Mouse (Mus musculus) lung, embryonic 15.5 days (tissue): ENCODE data around the gene Moxd1. TPM values are rescaled to one million over a fixed set of nuclear protein-coding genes. Genes with fewer than 3 reads are reported as not detected.

Experiments used
- ATAC-seq: fragments of 200-750 bp; cut with Nextera tagmentation; 2 replicates; pipeline ENCODE4 v1.8.0; 2017; ENCODE audit warnings: moderate number of reproducible peaks, borderline replicate concordance; ENCODE audit not compliant: low FRiP score, low TSS enrichment; ENCODE audit errors: extremely low read depth
- H3K27ac ChIP-seq: fragments of 300-500 bp; sonication (generic); 2 replicates; pipeline ENCODE4 v1.5.1; 2015; ENCODE audit warnings: moderate library complexity, mild to moderate bottlenecking, inconsistent platforms
- H3K27me3 ChIP-seq: fragments of 300-500 bp; sonication (generic); 2 replicates; pipeline ENCODE4 v1.6.1; 2015; ENCODE audit warnings: inconsistent platforms
- H3K36me3 ChIP-seq: fragments of 300-500 bp; sonication (generic); 2 replicates; pipeline ENCODE4 v1.6.1; 2015; ENCODE audit warnings: inconsistent platforms
- H3K4me1 ChIP-seq: fragments of 300-500 bp; sonication (generic); 2 replicates; pipeline ENCODE4 v1.6.1; 2015; ENCODE audit warnings: inconsistent platforms
- H3K4me2 ChIP-seq: fragments of 300-500 bp; sonication (generic); 2 replicates; pipeline ENCODE4 v1.6.1; 2015; ENCODE audit warnings: inconsistent platforms, mild to moderate bottlenecking, moderate library complexity
- H3K4me3 ChIP-seq: fragments of 300-500 bp; sonication (generic); 2 replicates; pipeline ENCODE4 v1.5.1; 2015; ENCODE audit warnings: mild to moderate bottlenecking, inconsistent platforms
- H3K9ac ChIP-seq: fragments of 300-500 bp; sonication (generic); 2 replicates; pipeline ENCODE4 v1.6.1; 2015; ENCODE audit warnings: inconsistent platforms
- H3K9me3 ChIP-seq: fragments of 300-500 bp; sonication (generic); 2 replicates; pipeline ENCODE4 v1.6.1; 2016; ENCODE audit warnings: inconsistent platforms
- WGBS: fragments of 180-500 bp; shearing (Covaris S2); methylation state at CpG from one replicate; pipeline ENCODE4 v1.1.7; 2015; 5-methylcytosine and 5-hydroxymethylcytosine counted together
- polyA plus RNA-seq: library from polyadenylated mRNA; unstranded; fragments of >200 nt; fragmentation: Nextera tagmentation; extraction: Ambion mirVana; gene quantifications from 2 replicates; pipeline ENCODE4 v1.2.1, GENCODE M21; 2015

The Moxd1 gene
- polyA plus RNA-seq, 1 experiment from 2014 or later, result 6.7 TPM

DNA sequence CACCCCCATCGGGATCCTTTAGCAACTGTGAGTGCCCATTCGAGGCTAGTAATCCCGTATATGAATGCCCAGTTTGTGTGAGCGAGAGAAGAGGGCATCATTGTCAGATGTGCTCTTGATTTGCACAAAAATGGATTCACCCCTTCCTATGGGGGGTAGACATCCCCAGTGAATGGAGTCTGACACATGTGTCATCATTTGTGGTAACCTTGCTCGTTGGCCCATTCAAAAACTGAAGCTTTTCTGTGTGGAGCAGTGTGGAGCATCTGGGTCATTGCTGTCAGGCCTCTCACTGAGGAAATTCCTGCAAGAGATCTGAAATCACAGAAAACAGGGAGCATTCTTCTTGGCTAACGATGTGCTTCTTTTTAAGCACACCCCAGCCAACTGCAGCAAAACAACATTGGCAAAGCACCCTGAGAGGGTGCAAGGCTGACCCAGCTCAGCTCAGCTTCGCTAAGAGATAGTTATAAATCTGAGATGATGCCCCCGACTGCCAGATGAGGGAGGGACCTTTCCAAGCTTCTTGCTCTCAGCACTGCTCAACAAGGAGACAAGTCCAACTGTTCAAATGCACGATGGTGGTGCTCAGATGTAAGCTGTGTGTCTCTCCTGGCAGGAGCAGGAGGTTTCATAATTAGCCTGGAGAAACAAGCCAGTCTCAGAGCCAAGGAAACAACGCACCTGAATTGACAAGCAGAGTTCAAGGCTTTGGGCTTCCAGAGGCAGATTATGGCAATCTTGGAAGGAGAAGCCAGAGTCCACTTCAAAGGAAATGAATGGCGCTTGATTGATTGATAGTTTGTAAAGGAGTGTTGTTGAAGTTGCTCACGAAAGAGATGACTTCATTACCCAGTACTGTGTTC, 5.2 kb downstream of the Moxd1 start:
- 60% methylated on average over 12 of the region's 12 CpGs for WGBS
- Histone ChIP-seq H3K36me3 (no peaks in the 10 kb centered on the region), H3K4me2 (no peak overlapping the region), H3K9ac (no peak overlapping the region), H3K4me3 (no peak overlapping the region), H3K27me3 (peaks cover 19% of the 10 kb centered on the region), H3K9me3 (no peaks in the 10 kb centered on the region), H3K4me1 (peaks cover 3% of the 10 kb centered on the region; the same call in 1 of the 2 replicates), H3K27ac (no peak overlapping the region)
- ATAC-seq, result no peak

DNA sequence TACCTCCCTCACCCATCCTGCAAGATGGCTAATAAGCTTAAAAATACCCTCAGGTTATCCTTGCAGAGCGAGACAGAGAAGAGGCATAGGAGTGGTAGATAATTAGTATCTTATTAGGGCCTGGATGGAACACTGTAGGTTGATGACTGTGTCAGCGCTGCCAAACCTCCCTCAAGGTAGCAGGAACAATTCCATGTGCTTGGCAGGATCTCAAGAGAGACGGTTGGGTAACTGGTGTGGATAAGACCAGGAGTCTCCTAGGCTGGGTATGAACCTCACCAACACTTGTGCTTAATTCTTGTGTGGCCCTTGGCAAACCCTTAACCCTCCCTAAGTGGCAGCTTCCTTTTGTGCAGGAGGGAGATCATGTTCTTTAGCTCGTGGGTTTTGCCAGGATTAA, 9.0 kb downstream of the Moxd1 start:
- no peak overlapping the region for H3K4me2 ChIP-seq
- no peaks in the 10 kb centered on the region for H3K27me3 ChIP-seq
- no peaks in the 10 kb centered on the region for H3K9me3 ChIP-seq
- H3K4me3 ChIP-seq, result no peak overlapping the region
- no peak overlapping the region for H3K9ac ChIP-seq
- no peak for ATAC-seq
- WGBS, result 72% methylated on average over 4 of the region's 4 CpGs
- no peaks in the 10 kb centered on the region for H3K36me3 ChIP-seq
- no peaks in the 10 kb centered on the region for H3K4me1 ChIP-seq
- H3K27ac ChIP-seq, result no peak overlapping the region

DNA sequence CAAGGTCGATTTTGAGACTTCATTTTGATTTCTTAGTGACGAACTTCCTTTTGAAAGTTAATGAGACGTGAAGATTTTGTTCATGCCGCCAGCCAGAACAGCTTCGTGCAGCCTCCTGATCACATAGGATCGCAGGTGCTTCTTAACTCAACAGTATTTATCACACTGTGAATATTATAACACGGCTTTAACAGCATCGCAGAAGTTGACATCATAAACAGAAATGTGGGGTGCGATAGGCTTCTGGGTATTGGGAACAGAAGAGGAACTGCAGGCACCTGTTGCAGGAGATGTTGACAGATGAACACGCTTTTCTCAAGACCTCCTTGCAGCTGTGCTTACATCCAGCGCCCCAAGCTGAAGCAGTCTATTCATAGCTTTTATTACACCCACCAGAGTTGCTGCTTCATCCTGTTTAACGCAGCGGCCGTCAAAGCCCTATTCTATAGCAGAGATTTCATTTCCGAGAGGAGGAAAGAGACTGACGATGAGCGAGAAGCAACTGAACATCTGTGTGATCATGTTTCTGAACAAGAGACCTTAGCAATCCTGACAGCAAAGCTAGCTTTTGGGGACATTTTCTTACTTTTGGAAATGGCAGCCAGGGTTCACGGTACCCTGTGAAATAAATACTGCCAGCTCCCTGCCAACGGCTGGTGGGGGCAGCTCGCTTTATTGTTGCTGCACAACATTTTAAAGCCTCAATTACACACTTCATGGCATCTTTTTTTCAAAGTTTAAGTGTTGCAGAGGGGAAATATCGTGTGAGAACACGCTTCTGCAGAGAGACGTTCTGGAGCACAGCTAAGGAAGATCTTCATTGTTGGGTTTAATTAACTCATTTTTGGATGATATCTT, 12.3 kb downstream of the Moxd1 start:
- H3K36me3 ChIP-seq, result no peaks in the 10 kb centered on the region
- no peak overlapping the region for H3K4me3 ChIP-seq
- no peak for ATAC-seq
- H3K9me3 ChIP-seq, result no peaks in the 10 kb centered on the region; the same call in 1 of the 2 replicates
- no peak overlapping the region for H3K27ac ChIP-seq
- H3K4me2 ChIP-seq, result no peak overlapping the region
- no peak overlapping the region for H3K9ac ChIP-seq
- H3K27me3 ChIP-seq, result no peaks in the 10 kb centered on the region
- WGBS, result 65% methylated on average over 23 of the region's 23 CpGs
- no peaks in the 10 kb centered on the region for H3K4me1 ChIP-seq

DNA sequence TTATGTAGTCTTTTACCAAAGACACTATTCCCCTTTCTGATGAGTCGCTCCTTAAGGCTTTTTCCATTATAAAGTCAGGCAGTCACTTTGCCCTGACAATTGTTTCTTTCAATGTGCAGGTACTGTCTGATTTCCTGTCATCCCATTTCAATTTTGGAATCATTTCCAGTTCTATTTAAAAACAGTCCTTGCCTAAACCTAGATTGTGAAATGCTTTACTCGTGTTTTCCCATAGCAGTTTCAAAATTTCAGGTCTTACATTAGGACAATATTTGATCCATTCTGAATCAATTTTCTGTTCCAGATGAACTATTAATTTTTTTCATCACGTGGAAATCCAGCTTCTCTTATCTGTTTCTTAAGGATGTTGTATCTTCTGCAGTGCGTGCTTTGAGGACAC, 23.5 kb downstream of the Moxd1 start:
- Histone ChIP-seq H3K9ac (no peak overlapping the region), H3K36me3 (no peaks in the 10 kb centered on the region), H3K4me3 (no peak overlapping the region), H3K4me1 (no peaks in the 10 kb centered on the region), H3K27me3 (no peaks in the 10 kb centered on the region), H3K4me2 (no peak overlapping the region), H3K9me3 (no peaks in the 10 kb centered on the region), H3K27ac (no peak overlapping the region)
- ATAC-seq, result no peak
- WGBS, result 76% methylated on average over 4 of the region's 4 CpGs

DNA sequence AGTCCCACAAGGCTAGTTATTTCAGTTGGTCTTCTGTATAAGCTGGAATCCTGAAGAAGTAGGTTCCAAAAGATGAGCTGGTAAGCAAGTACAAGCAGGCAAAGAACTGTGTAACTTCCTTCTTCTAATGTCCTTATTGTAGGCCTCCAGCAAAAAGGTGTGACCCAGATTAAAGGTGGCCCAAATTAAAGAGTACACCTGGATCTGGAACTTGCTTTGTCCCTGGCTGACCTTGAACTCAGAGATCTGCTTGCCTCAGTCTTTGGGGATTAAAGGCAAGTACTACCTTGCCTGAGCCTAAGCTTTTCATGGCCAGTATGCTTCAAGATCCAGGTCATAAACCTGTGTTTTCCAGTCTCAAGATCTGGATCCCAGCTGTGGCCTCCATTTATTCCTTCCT, 24.8 kb downstream of the Moxd1 start:
- no peaks in the 10 kb centered on the region for H3K9me3 ChIP-seq
- no peak overlapping the region for H3K9ac ChIP-seq
- H3K4me1 ChIP-seq, result no peaks in the 10 kb centered on the region
- H3K27ac ChIP-seq, result no peak overlapping the region
- no peak overlapping the region for H3K4me2 ChIP-seq
- no peaks in the 10 kb centered on the region for H3K27me3 ChIP-seq
- ATAC-seq, result no peak
- no peaks in the 10 kb centered on the region for H3K36me3 ChIP-seq
- H3K4me3 ChIP-seq, result no peak overlapping the region

DNA sequence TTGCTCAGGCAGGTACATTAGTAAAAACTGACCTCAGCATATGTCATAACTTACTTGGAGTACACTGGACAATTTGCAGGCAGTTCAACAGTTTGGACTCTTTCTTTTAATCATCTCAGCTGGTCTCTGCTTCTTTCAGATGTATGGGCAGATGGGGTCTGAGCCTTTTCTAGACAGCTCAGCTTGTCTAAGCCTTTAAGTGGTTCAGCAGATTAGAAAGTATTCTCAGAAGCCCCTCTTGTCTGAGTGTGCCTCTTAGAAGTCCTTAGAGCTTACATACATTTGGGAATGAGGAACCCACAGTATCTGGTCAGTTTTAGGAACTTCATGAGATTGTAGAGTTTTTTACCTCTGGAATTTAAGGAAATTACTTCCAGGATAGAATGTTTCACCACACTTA, 28.3 kb downstream of the Moxd1 start:
- Histone ChIP-seq H3K9ac (no peak overlapping the region), H3K36me3 (no peaks in the 10 kb centered on the region), H3K27me3 (no peaks in the 10 kb centered on the region), H3K4me1 (no peaks in the 10 kb centered on the region), H3K4me3 (no peak overlapping the region), H3K9me3 (no peaks in the 10 kb centered on the region), H3K27ac (no peak overlapping the region), H3K4me2 (no peak overlapping the region)
- no peak for ATAC-seq

DNA sequence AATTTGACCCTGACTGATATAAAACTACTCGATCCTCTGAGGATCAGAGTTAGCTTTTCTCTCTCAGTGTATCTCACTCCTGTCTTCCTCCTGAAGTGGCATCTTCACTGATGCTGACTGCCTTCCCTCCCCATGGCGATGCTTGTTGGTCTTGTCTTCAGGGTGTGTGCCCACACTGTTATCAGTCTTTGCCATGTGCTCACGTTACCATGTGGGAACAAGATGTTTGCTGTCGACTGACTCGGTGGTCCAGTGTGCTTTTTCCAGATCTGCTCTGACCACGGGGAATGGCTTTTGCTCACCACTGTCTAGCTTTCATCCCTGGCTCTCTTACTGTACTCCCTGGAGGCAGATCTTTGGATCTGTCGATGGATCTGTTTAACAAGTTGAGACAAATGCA, 34.8 kb downstream of the Moxd1 start:
- no peak overlapping the region for H3K4me2 ChIP-seq
- ATAC-seq, result no peak
- no peak overlapping the region for H3K4me3 ChIP-seq
- no peaks in the 10 kb centered on the region for H3K36me3 ChIP-seq
- WGBS, result 46% methylated on average over 7 of the region's 7 CpGs
- H3K27ac ChIP-seq, result no peak overlapping the region
- no peaks in the 10 kb centered on the region for H3K9me3 ChIP-seq
- no peaks in the 10 kb centered on the region for H3K4me1 ChIP-seq
- no peak overlapping the region for H3K9ac ChIP-seq
- H3K27me3 ChIP-seq, result no peaks in the 10 kb centered on the region

DNA sequence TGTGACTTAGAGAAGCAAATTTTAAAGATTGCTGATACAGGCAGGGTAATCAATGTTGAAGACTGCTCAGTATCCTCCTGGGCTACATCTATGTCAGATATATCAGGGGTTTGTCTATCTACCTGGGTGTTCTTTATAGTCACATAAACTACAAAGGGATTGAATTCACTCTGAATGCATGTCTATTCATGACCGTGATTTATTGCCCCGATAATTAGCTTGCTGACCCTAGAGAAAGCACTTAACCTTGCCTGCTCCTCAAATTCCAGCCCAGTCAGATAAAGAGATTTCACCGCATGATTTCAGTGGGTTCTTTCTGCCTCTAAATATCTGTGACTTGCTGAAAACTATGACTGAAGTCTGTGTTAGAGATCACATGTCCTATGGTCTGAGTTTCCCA, 35.6 kb downstream of the Moxd1 start:
- Histone ChIP-seq H3K27me3 (no peaks in the 10 kb centered on the region), H3K9ac (no peak overlapping the region), H3K36me3 (no peaks in the 10 kb centered on the region), H3K9me3 (no peaks in the 10 kb centered on the region), H3K4me1 (no peaks in the 10 kb centered on the region), H3K4me2 (no peak overlapping the region), H3K27ac (no peak overlapping the region), H3K4me3 (no peak overlapping the region)
- ATAC-seq, result no peak
- WGBS, result 61% methylated on average over 3 of the region's 3 CpGs

DNA sequence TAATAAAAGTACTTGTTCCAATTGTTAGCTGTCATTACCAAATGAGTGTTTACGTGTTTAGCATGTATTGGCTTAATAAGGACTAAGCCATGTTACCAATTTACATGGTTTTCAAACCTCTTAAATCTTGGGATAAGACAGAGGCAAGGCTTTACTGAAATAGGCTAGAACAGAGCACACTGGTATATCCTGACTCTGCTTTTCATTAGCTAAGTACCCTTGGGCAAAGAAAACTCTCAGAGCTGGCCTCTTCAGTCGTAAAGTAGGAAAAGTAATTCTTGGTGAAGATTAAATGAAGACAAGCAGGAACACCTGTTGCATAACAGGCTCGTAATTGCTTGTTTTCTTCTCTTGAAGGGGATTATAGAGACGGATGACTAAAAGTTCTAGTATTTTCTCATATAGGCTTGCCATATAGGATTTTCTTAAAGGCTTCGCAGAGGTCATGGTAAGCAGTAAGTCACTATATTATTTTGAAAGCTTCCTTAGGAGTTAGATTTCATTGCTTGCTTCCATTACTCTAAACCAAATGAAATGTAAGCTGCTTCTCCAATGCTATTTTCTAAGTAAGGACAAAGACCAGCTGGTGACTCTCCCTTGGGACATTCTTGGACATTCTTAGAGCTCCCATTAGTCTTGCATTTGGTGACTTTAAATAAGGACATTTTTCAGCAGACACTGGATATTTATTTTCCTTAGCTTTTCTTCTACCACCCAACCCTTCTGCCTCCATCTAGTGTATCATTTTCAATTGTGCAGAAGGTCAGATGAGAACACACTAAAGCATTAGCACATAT, 36.7 kb downstream of the Moxd1 start:
- Histone ChIP-seq H3K4me3 (no peak overlapping the region), H3K27me3 (no peaks in the 10 kb centered on the region), H3K4me1 (no peaks in the 10 kb centered on the region), H3K9ac (no peak overlapping the region), H3K9me3 (no peaks in the 10 kb centered on the region), H3K36me3 (no peaks in the 10 kb centered on the region), H3K4me2 (no peak overlapping the region), H3K27ac (no peak overlapping the region)
- 69% methylated on average over 5 of the region's 5 CpGs for WGBS
- ATAC-seq, result no peak

DNA sequence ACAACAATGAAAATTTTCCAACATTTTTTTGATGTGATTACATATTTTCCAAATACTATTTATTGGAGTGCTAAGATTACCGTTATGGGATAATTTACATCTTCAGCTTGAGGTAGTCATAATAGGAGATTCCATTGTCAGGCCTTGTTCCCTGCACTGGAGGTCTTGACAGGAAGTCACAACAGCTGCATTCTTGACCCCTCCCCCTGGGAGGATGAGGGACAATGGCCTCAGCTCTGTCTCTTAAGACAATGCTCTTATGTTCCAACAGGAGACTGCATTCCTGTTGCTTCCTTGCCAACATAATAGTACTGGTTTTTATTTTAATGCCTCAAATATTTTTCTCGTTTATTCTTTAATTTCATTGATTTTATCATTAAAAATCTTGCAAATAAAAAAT, 44.2 kb downstream of the Moxd1 start:
- H3K36me3 ChIP-seq, result no peaks in the 10 kb centered on the region
- no peaks in the 10 kb centered on the region for H3K9me3 ChIP-seq
- no peak overlapping the region for H3K4me2 ChIP-seq
- H3K27me3 ChIP-seq, result no peaks in the 10 kb centered on the region
- 68% methylated on average over 2 of the region's 2 CpGs for WGBS
- no peak overlapping the region for H3K9ac ChIP-seq
- no peak overlapping the region for H3K4me3 ChIP-seq
- no peak overlapping the region for H3K27ac ChIP-seq
- H3K4me1 ChIP-seq, result 0 out of 2 replicates have a peak, but pooled peaks cover 4% of the 10 kb centered on the region
- ATAC-seq, result no peak

DNA sequence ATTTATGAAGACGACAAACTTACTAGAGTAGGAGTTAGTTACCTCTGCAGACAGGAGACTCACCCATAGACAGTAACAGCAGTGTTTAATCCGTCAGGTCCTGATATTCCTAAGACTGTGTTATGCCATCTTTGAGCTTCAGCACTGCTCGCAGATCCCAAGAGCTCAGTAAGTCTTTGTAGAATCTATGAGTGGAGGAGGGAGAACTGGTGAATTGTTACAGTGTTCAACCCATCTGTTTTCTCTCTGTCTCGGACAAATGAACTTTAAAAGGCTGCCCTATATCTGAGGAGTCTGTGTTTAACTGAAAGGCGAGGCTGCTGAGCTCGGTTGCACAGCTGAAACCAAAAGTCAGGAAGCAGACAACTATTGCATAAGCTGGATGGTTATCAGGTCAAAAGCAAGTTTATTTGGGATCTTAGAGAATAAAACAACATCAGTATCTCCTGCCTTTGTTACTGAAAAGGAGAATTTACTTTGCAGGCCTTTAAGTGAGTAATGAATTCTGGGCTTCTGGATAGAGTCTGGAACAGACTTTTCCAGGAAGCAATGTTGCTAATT, 47.8 kb downstream of the Moxd1 start:
- no peaks in the 10 kb centered on the region for H3K27me3 ChIP-seq
- H3K4me2 ChIP-seq, result no peak overlapping the region
- no peaks in the 10 kb centered on the region for H3K36me3 ChIP-seq
- no peak overlapping the region for H3K9ac ChIP-seq
- no peak overlapping the region for H3K4me3 ChIP-seq
- 0 out of 2 replicates have a peak, but pooled peaks cover 4% of the 10 kb centered on the region for H3K4me1 ChIP-seq
- H3K9me3 ChIP-seq, result no peaks in the 10 kb centered on the region
- 53% methylated on average over 6 of the region's 6 CpGs for WGBS
- no peak overlapping the region for H3K27ac ChIP-seq
- no peak for ATAC-seq
